Mouse (Mus musculus): ENCODE data around the gene Cuta. TPM values are rescaled to one million over a fixed set of nuclear protein-coding genes. Genes with fewer than 3 reads are reported as not detected.
A peak's percentile ranks its signal among the peaks of the same experiment; 100 is the strongest.
"Not testable (repeated sequence)": the region's sequence is repeated elsewhere in the genome, so short reads cannot be mapped to it uniquely, and the experiment has no call there.

The Cuta gene
- polyA plus RNA-seq (2015; fragmentation: Nextera tagmentation; extraction: Ambion mirVana) = 172 and 180 TPM in 2 replicates

GRCm38 (mm10) chr17:26939178-26939972 lies at the start of gene Cuta:
Gene Cuta, minus strand, starts transcription at chr17:26939569.
- Histone ChIP-seq H3K4me1 (peaks cover 48% of the 10 kb centered on the region), H3K9ac (peak within 1 kb of the TSS; percentile 62), H3K4me2 (replicated peaks) (peak within 1 kb of the TSS; percentile 98), H3K4me3 (replicated peaks) (peak within 1 kb of the TSS; percentile 83), H3K9me3 (replicated peaks) (no peaks in the 10 kb centered on the region), H3K27me3 (no peaks in the 10 kb centered on the region), H3K27ac (replicated peaks) (peak within 1 kb of the TSS; percentile 97), H3K36me3 (peaks cover 28% of the 10 kb centered on the region)
- under 1% methylated on average over 69 of the region's 70 CpGs for WGBS
- ATAC-seq (ENCODE audit: insufficient number of reproducible peaks, low FRiP score, low TSS enrichment, low read depth) = peak; percentile 95

GRCm38 (mm10) chr17:26985503-26986179 lies 46.3 kb upstream of the Cuta start:
- Histone ChIP-seq H3K4me1 (no peaks in the 10 kb centered on the region), H3K9ac (no peak overlapping the region), H3K9me3 (replicated peaks) (no peaks in the 10 kb centered on the region), H3K27me3 (no peaks in the 10 kb centered on the region), H3K36me3 (no peaks in the 10 kb centered on the region), H3K27ac (replicated peaks) (no peak overlapping the region), H3K4me2 (replicated peaks) (no peak overlapping the region), H3K4me3 (replicated peaks) (no peak overlapping the region)
- WGBS = 80% methylated on average over 10 of the region's 10 CpGs
- ATAC-seq (ENCODE audit: insufficient number of reproducible peaks, low FRiP score, low TSS enrichment, low read depth) = no peak

- WGBS = 92% methylated on average over 4 of the region's 4 CpGs
Measured at GRCm38 (mm10) chr17:26983382-26983781, 44.0 kb upstream of the Cuta start.

GRCm38 (mm10) chr17:26981050-26981449 lies 41.7 kb upstream of the Cuta start:
- Histone ChIP-seq H3K36me3 (peaks cover 31% of the 10 kb centered on the region), H3K27ac (replicated peaks) (no peak overlapping the region), H3K9ac (no peak overlapping the region), H3K4me3 (replicated peaks) (no peak overlapping the region), H3K27me3 (no peaks in the 10 kb centered on the region), H3K4me2 (replicated peaks) (no peak overlapping the region), H3K4me1 (peaks cover under 1% of the 10 kb centered on the region; the same call in 1 of the 2 replicates), H3K9me3 (replicated peaks) (no peaks in the 10 kb centered on the region)
- no peak for ATAC-seq (ENCODE audit: insufficient number of reproducible peaks, low FRiP score, low TSS enrichment, low read depth)
- 71% methylated on average over 2 of the region's 2 CpGs for WGBS

More at GRCm38 (mm10) chr17:26983382-26983781, 44.0 kb upstream of the Cuta start:
- no peaks in the 10 kb centered on the region for H3K4me1 ChIP-seq
- no peak overlapping the region for H3K9ac ChIP-seq
- no peak for ATAC-seq (ENCODE audit: insufficient number of reproducible peaks, low FRiP score, low TSS enrichment, low read depth)
- H3K9me3 ChIP-seq (replicated peaks) = no peaks in the 10 kb centered on the region
- H3K27me3 ChIP-seq = no peaks in the 10 kb centered on the region
- H3K36me3 ChIP-seq = peaks cover 10% of the 10 kb centered on the region
- no peak overlapping the region for H3K4me3 ChIP-seq (replicated peaks)
- no peak overlapping the region for H3K4me2 ChIP-seq (replicated peaks)
- no peak overlapping the region for H3K27ac ChIP-seq (replicated peaks)

GRCm38 (mm10) chr17:26979426-26979825 lies 40.1 kb upstream of the Cuta start:
- Histone ChIP-seq H3K27ac (replicated peaks) (no peak overlapping the region), H3K4me1 (peaks cover 15% of the 10 kb centered on the region), H3K36me3 (peaks cover 48% of the 10 kb centered on the region), H3K4me3 (replicated peaks) (no peak overlapping the region), H3K4me2 (replicated peaks) (no peak overlapping the region), H3K27me3 (no peaks in the 10 kb centered on the region), H3K9me3 (replicated peaks) (no peaks in the 10 kb centered on the region), H3K9ac (no peak overlapping the region)
- no peak for ATAC-seq (ENCODE audit: insufficient number of reproducible peaks, low FRiP score, low TSS enrichment, low read depth)
- 77% methylated on average over 2 of the region's 2 CpGs for WGBS

GRCm38 (mm10) chr17:26977354-26977753 lies 38.0 kb upstream of the Cuta start:
- H3K36me3 ChIP-seq = peaks cover 48% of the 10 kb centered on the region
- not testable (repeated sequence) for H3K9ac ChIP-seq; H3K27ac ChIP-seq (replicated peaks); H3K27me3 ChIP-seq; H3K4me3 ChIP-seq (replicated peaks); ATAC-seq (ENCODE audit: insufficient number of reproducible peaks, low FRiP score, low TSS enrichment, low read depth); H3K4me2 ChIP-seq (replicated peaks); H3K9me3 ChIP-seq (replicated peaks)
- peaks cover 26% of the 10 kb centered on the region for H3K4me1 ChIP-seq
- WGBS = 88% methylated on average over 6 of the region's 6 CpGs

- H3K27ac ChIP-seq (replicated peaks) = no peak overlapping the region
- no peak overlapping the region for H3K4me3 ChIP-seq (replicated peaks)
- no peak overlapping the region for H3K4me2 ChIP-seq (replicated peaks)
- no peaks in the 10 kb centered on the region for H3K9me3 ChIP-seq (replicated peaks)
- no peak overlapping the region for H3K9ac ChIP-seq
- no peak for ATAC-seq (ENCODE audit: insufficient number of reproducible peaks, low FRiP score, low TSS enrichment, low read depth)
- peaks cover 45% of the 10 kb centered on the region for H3K4me1 ChIP-seq
- H3K36me3 ChIP-seq = peaks cover 53% of the 10 kb centered on the region
- no peaks in the 10 kb centered on the region for H3K27me3 ChIP-seq
Measured at GRCm38 (mm10) chr17:26975415-26975814, 36.0 kb upstream of the Cuta start.

- Histone ChIP-seq H3K9ac (no peak overlapping the region), H3K27ac (replicated peaks) (no peak overlapping the region), H3K27me3 (no peaks in the 10 kb centered on the region), H3K36me3 (peaks cover 53% of the 10 kb centered on the region), H3K4me3 (replicated peaks) (peak overlapping the region; percentile 85), H3K4me2 (replicated peaks) (no peak overlapping the region), H3K4me1 (peaks cover 45% of the 10 kb centered on the region), H3K9me3 (replicated peaks) (no peaks in the 10 kb centered on the region)
- 93% methylated on average over 15 of the region's 15 CpGs for WGBS
- no peak for ATAC-seq (ENCODE audit: insufficient number of reproducible peaks, low FRiP score, low TSS enrichment, low read depth)
Measured at GRCm38 (mm10) chr17:26974547-26974946, 35.2 kb upstream of the Cuta start.

GRCm38 (mm10) chr17:26972703-26973574 lies 33.6 kb upstream of the Cuta start, which contains the start of gene Zbtb9:
Gene Zbtb9, plus strand, starts transcription at chr17:26973167.
- Histone ChIP-seq H3K4me3 (replicated peaks) (peak within 1 kb of the TSS; percentile 85), H3K27me3 (no peaks in the 10 kb centered on the region), H3K36me3 (peaks cover 49% of the 10 kb centered on the region), H3K9ac (peak within 1 kb of the TSS; percentile 76), H3K4me1 (peaks cover 45% of the 10 kb centered on the region), H3K27ac (replicated peaks) (peak within 1 kb of the TSS; percentile 93), H3K9me3 (replicated peaks) (no peaks in the 10 kb centered on the region), H3K4me2 (replicated peaks) (peak within 1 kb of the TSS; percentile 83)
- under 1% methylated on average over 75 of the region's 75 CpGs for WGBS
- peak; percentile 99 for ATAC-seq (ENCODE audit: insufficient number of reproducible peaks, low FRiP score, low TSS enrichment, low read depth)

- 3% methylated on average over 3 of the region's 3 CpGs for WGBS
- H3K36me3 ChIP-seq = peaks cover 51% of the 10 kb centered on the region
- H3K9ac ChIP-seq = peak overlapping the region; percentile 76
- H3K4me2 ChIP-seq (replicated peaks) = peak overlapping the region; percentile 83
- H3K4me3 ChIP-seq (replicated peaks) = peak overlapping the region; percentile 85
- H3K27me3 ChIP-seq = no peaks in the 10 kb centered on the region
- no peaks in the 10 kb centered on the region for H3K9me3 ChIP-seq (replicated peaks)
- peaks cover 45% of the 10 kb centered on the region for H3K4me1 ChIP-seq
- no peak for ATAC-seq (ENCODE audit: insufficient number of reproducible peaks, low FRiP score, low TSS enrichment, low read depth)
- peak overlapping the region; percentile 93 for H3K27ac ChIP-seq (replicated peaks)
Measured at GRCm38 (mm10) chr17:26972107-26972506, 32.7 kb upstream of the Cuta start.

Measured in embryonic facial prominence, embryonic 15.5 days (tissue).